Mouse (Mus musculus) CH12.LX (cell line): ENCODE measurements around the gene Krtap4-2.

Source experiments
- CHD2 ChIP-seq: IDR thresholded peaks from 2 replicates; pipeline ENCODE4 v1.6.1; 2011; ENCODE audit warnings: low read length, improper control_type of control experiment
- CTCF ChIP-seq, 2 experiments: IDR thresholded peaks in 1 of 2; conservative IDR thresholded peaks in 1 of 2; 2 replicates each; pipeline ENCODE4 v1.5.1; 2011 to 2012; ENCODE audit warnings: low read depth in 2 of 2, low read length in 2 of 2, improper control_type of control experiment in 1 of 2, inconsistent platforms in 1 of 2, mild to moderate bottlenecking in 1 of 2, moderate library complexity in 1 of 2
- ELF1 ChIP-seq: IDR thresholded peaks from 2 replicates; pipeline ENCODE4 v1.6.1; 2014; ENCODE audit warnings: low read depth, mild to moderate bottlenecking, inconsistent platforms, low read length, improper control_type of control experiment
- EP300 ChIP-seq: IDR thresholded peaks from 2 replicates; pipeline ENCODE4 v1.6.1; 2011; ENCODE audit warnings: low read length, improper control_type of control experiment
- ETS1 ChIP-seq: conservative IDR thresholded peaks from 2 replicates; pipeline ENCODE4 v1.6.1; 2012; ENCODE audit warnings: low read depth, mild to moderate bottlenecking, inconsistent platforms, low read length, improper control_type of control experiment, moderate library complexity
- HCFC1 ChIP-seq: IDR thresholded peaks from 2 replicates; pipeline ENCODE4 v1.6.1; 2012; ENCODE audit warnings: low read depth, mild to moderate bottlenecking, inconsistent platforms, low read length, improper control_type of control experiment
- JUND ChIP-seq: conservative IDR thresholded peaks from 2 replicates; pipeline ENCODE4 v1.6.1; 2011; ENCODE audit warnings: low read depth, low read length, improper control_type of control experiment
- MAFK ChIP-seq: IDR thresholded peaks from 2 replicates; pipeline ENCODE4 v1.6.1; 2011; ENCODE audit warnings: low read length, improper control_type of control experiment; ENCODE audit not compliant: insufficient replicate concordance
- POLR2A ChIP-seq: IDR thresholded peaks from 2 replicates; pipeline ENCODE4 v1.6.1; 2011; ENCODE audit warnings: low read depth, mild to moderate bottlenecking, improper control_type of control experiment, low read length
- RAD21 ChIP-seq: IDR thresholded peaks from 2 replicates; pipeline ENCODE4 v1.6.1; 2011; ENCODE audit warnings: low read depth, mild to moderate bottlenecking, low read length, improper control_type of control experiment, moderate library complexity
- TBP ChIP-seq: conservative IDR thresholded peaks from 2 replicates; pipeline ENCODE4 v1.6.1; 2011; ENCODE audit warnings: low read depth, low read length, improper control_type of control experiment
- ZMIZ1 ChIP-seq: IDR thresholded peaks from 2 replicates; pipeline ENCODE4 v1.6.1; 2012; ENCODE audit warnings: low read depth, mild to moderate bottlenecking, inconsistent platforms, low read length, improper control_type of control experiment
- ZNF384 ChIP-seq: IDR thresholded peaks from 2 replicates; pipeline ENCODE4 v1.6.1; 2012; ENCODE audit warnings: low read depth, low read length, improper control_type of control experiment, inconsistent platforms

GRCm38 (mm10) chr11:99630890-99631289 lies 4.0 kb downstream of the Krtap4-2 start:
- no peak for TF ChIP-seq CTCF (conservative IDR thresholded peaks at IDR 0.05 in 1 of 2, IDR thresholded peaks at IDR 0.05 in 1 of 2; ENCODE audit: low read depth in 2 of 2, low read length in 2 of 2)
- no peak for TF ChIP-seq ELF1
- no peak for TF ChIP-seq RAD21
- no peak for TF ChIP-seq EP300
- no peak for TF ChIP-seq POLR2A
- no peak for TF ChIP-seq MAFK
- TF ChIP-seq HCFC1 = no peak
- TF ChIP-seq JUND = no peak
- no peak for TF ChIP-seq ZMIZ1
- no peak for TF ChIP-seq ETS1
- TF ChIP-seq TBP = no peak
- no peak for TF ChIP-seq ZNF384
- no peak for TF ChIP-seq CHD2
